Mouse (Mus musculus) megakaryocyte, embryonic 14.5 days (primary cell): ENCODE data around the gene Unk.
"Not testable (repeated sequence)": the region's sequence is repeated elsewhere in the genome, so short reads cannot be mapped to it uniquely, and the experiment has no call there.

Experiments
- FLI1 ChIP-seq: IDR thresholded peaks from 2 replicates; pipeline ENCODE4 v1.6.1; 2012; ENCODE audit warnings: low read length, inconsistent platforms, mixed read lengths
- GATA1 ChIP-seq: IDR thresholded peaks from 3 replicates; pipeline ENCODE4 v1.6.1; 2012; ENCODE audit warnings: mixed read lengths, low read length, inconsistent platforms, borderline replicate concordance

DNA sequence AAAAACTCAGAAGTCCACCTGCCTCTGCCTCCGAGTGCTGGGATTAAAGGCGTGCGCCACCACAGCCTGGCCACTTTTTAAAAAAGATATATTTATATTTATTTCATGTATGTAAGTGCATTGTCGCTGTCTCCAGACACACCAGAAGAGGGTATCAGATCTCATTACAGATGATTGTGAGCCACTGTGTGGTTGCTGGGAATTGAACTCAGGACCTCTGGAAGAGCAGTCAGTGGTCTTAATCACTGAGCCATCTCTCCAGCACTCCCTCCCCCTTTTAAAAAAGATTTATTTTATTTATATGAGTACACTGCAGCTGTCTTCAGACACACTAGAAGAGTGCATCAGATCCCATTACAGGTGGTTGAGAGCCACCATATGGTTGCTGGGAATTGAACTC lies 11.3 kb upstream of the Unk start:
- not testable (repeated sequence) for TF ChIP-seq GATA1, FLI1
